Mouse (Mus musculus) E14TG2a.4 (cell line): Measurements from ENCODE around the gene Kif3c.
"Not testable (repeated sequence)": the region's sequence is repeated elsewhere in the genome, so short reads cannot be mapped to it uniquely, and the experiment has no call there.

ENCODE experiments used
- H3K27me3 ChIP-seq: 2 replicates; pipeline ENCODE4 v1.6.1; 2014; ENCODE audit warnings: low read length, control low read depth; ENCODE audit not compliant: insufficient read depth
- H3K36me3 ChIP-seq: 2 replicates; pipeline ENCODE4 v1.6.1; 2014; ENCODE audit warnings: low read length, control low read depth; ENCODE audit not compliant: insufficient read depth
- H3K4me1 ChIP-seq: replicated peaks from 2 replicates; pipeline ENCODE4 v1.6.1; 2014; ENCODE audit warnings: low read depth, low read length, control low read depth
- H3K4me3 ChIP-seq: replicated peaks from 2 replicates; pipeline ENCODE4 v1.5.1; 2014; ENCODE audit warnings: mild to moderate bottlenecking, low read length
- H3K9me3 ChIP-seq: 2 replicates; pipeline ENCODE4 v1.6.1; 2014; ENCODE audit warnings: low read length, control low read depth
- CTCF ChIP-seq: conservative IDR thresholded peaks from 2 replicates; pipeline ENCODE4 v1.5.1; 2014; ENCODE audit warnings: low read length
- NANOG ChIP-seq: IDR thresholded peaks from 2 replicates; pipeline ENCODE4 v1.6.1; 2014; ENCODE audit warnings: borderline replicate concordance, low read length, mixed read lengths
- POU5F1 ChIP-seq: IDR thresholded peaks from 2 replicates; pipeline ENCODE4 v1.6.1; 2014; ENCODE audit warnings: low read length, borderline replicate concordance

Gene Kif3c

DNA sequence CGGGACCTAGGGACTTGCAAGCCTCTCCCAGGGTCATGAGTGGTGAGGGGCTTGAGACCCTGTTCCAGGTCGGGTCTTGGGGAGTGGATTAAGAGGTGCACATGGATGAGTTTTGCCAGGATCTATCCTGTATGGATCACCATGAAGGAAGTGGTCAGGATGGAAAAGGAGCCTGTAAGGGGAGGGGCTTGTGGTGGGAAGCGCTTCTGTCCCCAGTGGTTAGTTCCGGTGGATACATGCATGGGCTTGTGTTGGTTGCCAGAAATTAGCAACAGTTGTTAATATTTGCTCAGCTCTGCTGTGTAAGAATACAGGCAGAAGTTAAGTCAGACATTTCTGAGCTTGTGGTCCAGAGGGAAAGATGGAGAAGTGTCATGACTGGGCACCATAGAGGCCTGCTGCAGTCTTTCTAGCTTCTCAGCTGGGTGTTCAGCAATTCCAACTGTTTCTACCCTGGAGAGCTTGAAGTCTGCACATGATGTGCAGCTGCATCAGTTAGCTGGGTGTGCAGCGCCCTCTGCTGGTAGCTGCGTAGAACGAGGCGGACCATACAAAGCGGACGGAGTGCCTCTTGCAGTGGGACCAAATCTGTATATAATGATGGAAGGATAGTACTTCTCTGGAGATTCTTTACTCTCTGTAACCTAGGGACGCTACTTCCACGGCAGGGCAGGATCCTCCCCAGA, 25.8 kb downstream of the Kif3c start:
- Histone ChIP-seq H3K4me3 (no peak overlapping the region), H3K36me3 (no peaks in the 10 kb centered on the region; the same call in 1 of the 2 replicates), H3K27me3 (no peaks in the 10 kb centered on the region), H3K9me3 (no peaks in the 10 kb centered on the region), H3K4me1 (peaks cover 47% of the 10 kb centered on the region)
- TF ChIP-seq NANOG: no peak
- peak; percentile 95 for TF ChIP-seq CTCF
- TF ChIP-seq POU5F1: no peak

- peaks cover 47% of the 10 kb centered on the region for H3K4me1 ChIP-seq
- H3K9me3 ChIP-seq: no peaks in the 10 kb centered on the region
- H3K4me3 ChIP-seq: no peak overlapping the region
- TF ChIP-seq NANOG (no peak), CTCF (no peak), POU5F1 (no peak)
- H3K36me3 ChIP-seq: no peaks in the 10 kb centered on the region; the same call in 1 of the 2 replicates
- H3K27me3 ChIP-seq: no peaks in the 10 kb centered on the region
These were observed 26.3 kb downstream of the Kif3c start for GRCm38 (mm10) chr12:3391276-3391675.

DNA sequence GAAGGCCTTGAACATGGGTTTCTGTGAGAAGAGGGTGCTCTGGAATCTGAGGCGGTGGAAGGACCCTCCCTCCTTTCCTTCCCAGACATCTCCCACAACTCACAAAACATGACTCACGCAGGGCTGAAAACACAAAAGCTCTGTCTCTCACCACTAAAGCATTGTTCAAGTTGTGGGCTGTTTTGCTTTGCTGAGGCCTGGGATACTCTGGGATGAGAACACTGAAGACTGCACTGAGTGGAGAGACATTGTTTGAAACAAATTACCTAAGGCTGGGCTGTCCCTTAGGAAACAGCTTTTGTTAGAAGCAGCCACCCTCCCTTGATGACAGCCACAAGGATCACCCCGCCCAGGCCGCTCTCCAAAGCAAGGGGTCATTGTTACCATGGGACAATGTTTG, 28.2 kb downstream of the Kif3c start:
- no peak overlapping the region for H3K4me3 ChIP-seq

DNA sequence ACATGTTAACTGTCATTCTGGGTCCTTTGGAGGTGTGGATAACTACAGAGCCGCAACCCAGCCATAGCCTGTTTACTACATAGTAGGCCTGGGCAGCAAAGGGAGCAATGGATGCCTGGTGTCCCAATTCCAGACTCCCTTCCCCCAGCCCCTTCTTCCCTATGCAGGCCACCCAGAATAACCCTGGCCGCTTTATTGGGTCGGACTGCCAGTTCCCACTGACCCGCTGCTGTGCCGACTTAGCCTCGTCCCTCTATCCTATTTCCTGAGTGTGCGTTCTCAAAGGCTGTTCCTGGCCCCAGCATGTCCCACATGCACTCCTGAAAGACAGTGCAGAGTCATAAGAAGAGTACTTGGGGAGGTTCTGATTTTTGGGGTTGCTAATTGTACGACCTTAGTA, 32.0 kb downstream of the Kif3c start:
- Histone ChIP-seq H3K4me1 (peaks cover 25% of the 10 kb centered on the region), H3K9me3 (no peaks in the 10 kb centered on the region), H3K4me3 (no peak overlapping the region), H3K27me3 (no peaks in the 10 kb centered on the region), H3K36me3 (0 out of 2 replicates have a peak, but pooled peaks cover 3% of the 10 kb centered on the region)
- TF ChIP-seq CTCF (no peak), NANOG (no peak), POU5F1 (no peak)

More for the DNA sequence above, 28.2 kb downstream of the Kif3c start:
- H3K27me3 ChIP-seq: no peaks in the 10 kb centered on the region
- peaks cover 35% of the 10 kb centered on the region for H3K4me1 ChIP-seq
- TF ChIP-seq CTCF (no peak), POU5F1 (no peak), NANOG (no peak)
- H3K36me3 ChIP-seq: no peaks in the 10 kb centered on the region; the same call in 1 of the 2 replicates
- no peaks in the 10 kb centered on the region for H3K9me3 ChIP-seq

DNA sequence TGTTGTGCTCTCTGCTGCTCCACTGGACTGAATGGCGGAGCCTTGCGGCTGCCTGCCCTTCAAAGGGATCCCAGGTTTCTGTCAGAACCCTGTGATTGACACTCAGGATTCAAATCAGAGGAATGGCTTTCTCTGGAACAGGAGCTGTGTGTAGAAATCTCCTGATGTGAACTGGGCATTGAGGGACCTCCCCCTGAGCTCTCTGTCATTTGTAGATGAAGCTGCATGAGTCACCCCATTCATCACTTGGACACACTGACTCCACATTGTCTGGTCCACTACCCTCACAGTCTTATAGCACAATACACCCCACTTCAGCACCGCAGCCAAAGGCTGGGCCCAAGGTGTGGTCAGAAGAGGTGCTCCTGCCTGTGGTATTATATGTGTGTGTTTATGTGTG, 40.7 kb downstream of the Kif3c start:
- H3K9me3 ChIP-seq, H3K4me3 ChIP-seq, H3K27me3 ChIP-seq: not testable (repeated sequence)
- peaks cover 61% of the 10 kb centered on the region for H3K4me1 ChIP-seq
- H3K36me3 ChIP-seq: peaks cover 82% of the 10 kb centered on the region

GRCm38 (mm10) chr12:3406585-3406984, 41.7 kb downstream of the Kif3c start:
- peaks cover 89% of the 10 kb centered on the region for H3K36me3 ChIP-seq
- no peak overlapping the region for H3K4me3 ChIP-seq
- H3K4me1 ChIP-seq: peaks cover 55% of the 10 kb centered on the region
- TF ChIP-seq NANOG: no peak
- H3K27me3 ChIP-seq: no peaks in the 10 kb centered on the region
- no peaks in the 10 kb centered on the region for H3K9me3 ChIP-seq

DNA sequence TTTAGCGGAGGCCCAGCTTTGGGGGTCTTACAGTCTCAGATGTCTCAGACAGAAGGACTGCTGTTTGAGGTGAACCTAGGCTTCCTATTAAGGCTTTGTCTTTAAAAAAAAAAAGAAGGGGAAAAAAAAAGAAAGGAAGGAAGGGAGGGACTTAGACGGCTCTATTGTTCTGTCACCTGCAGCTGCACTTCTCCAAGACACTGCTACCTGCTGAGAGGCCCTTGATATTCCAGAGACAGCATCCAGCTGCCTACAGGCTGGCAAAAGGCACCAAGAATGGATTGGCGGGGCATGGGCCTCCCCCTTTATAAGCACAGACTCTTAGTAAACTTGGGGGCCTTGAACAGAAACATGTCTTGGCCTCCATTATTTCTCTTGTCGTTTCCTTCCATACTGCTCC, 50.0 kb downstream of the Kif3c start:
- peaks cover 70% of the 10 kb centered on the region for H3K4me1 ChIP-seq
- peaks cover 4% of the 10 kb centered on the region; the same call in 1 of the 2 replicates for H3K9me3 ChIP-seq
- no peak for TF ChIP-seq NANOG
- no peak for TF ChIP-seq POU5F1
- no peak for TF ChIP-seq CTCF
- H3K27me3 ChIP-seq: no peaks in the 10 kb centered on the region
- H3K4me3 ChIP-seq: peak overlapping the region; percentile 29; the same call in 1 of the 2 replicates
- H3K36me3 ChIP-seq: peaks cover 91% of the 10 kb centered on the region

- TF ChIP-seq NANOG (no peak), CTCF (no peak), POU5F1 (no peak)
- H3K9me3 ChIP-seq: peaks cover 4% of the 10 kb centered on the region; the same call in 1 of the 2 replicates
- peaks cover 95% of the 10 kb centered on the region for H3K36me3 ChIP-seq
- H3K27me3 ChIP-seq: no peaks in the 10 kb centered on the region
- no peak overlapping the region; the same call in 1 of the 2 replicates for H3K4me3 ChIP-seq
- H3K4me1 ChIP-seq: peaks cover 91% of the 10 kb centered on the region
These were observed 53.8 kb downstream of the Kif3c start for GRCm38 (mm10) chr12:3418761-3419160.

GRCm38 (mm10) chr12:3420519-3420918, 55.6 kb downstream of the Kif3c start:
- peaks cover 92% of the 10 kb centered on the region for H3K4me1 ChIP-seq
- H3K36me3 ChIP-seq: peaks cover 95% of the 10 kb centered on the region
- H3K4me3 ChIP-seq: no peak overlapping the region
- no peak for TF ChIP-seq POU5F1
- no peak for TF ChIP-seq NANOG
- TF ChIP-seq CTCF: no peak
- H3K27me3 ChIP-seq: no peaks in the 10 kb centered on the region
- H3K9me3 ChIP-seq: no peaks in the 10 kb centered on the region
